Mouse (Mus musculus) right cerebral cortex, adult 2 months (tissue): ENCODE measurements around the gene Fgf18.

Source experiments
- DNase-seq, 2 experiments: peaks; one replicate each; pipeline ENCODE4 v3.0.0; 2021 to 2022; ENCODE audit warnings: low spot score in 2 of 2

Fgf18 gene

DNA sequence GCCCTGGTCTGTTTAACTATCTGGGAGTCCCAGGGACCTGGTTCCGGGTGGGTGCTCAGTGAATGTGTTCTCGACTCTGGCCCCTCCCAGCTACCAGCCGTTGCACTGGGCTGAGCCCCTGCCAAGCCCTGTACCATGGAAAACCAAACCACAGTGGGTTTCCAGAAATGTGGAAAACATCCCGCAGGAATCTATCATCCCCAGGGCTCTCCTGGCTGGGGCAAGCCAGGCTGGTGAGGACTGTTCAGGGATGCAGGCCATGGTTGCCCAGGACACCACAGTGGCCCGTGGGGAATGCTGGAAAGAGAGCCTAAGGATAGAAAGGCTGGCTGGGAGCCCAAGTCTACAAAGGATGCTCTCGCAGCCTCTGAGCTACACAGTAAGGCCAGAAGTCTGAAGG lies 76.7 kb downstream of the Fgf18 start:
- DNase-seq, result no peak
